Mouse (Mus musculus) lung, postnatal 0 days (tissue): ENCODE measurements at regions not wholly inside any gene's neighbourhood (a gene's known extent, or its start where the extent isn't known, plus 50 kb on each side); places are given as distances from the start of the nearest gene placed in this dataset.
A peak's percentile ranks its signal among the peaks of the same experiment; 100 is the strongest.

ENCODE experiments used
- ATAC-seq: fragments of 200-750 bp; cut with Nextera tagmentation; 2 replicates; pipeline ENCODE4 v1.8.0; 2017; ENCODE audit warnings: moderate library complexity
- DNase-seq: peaks from one replicate; pipeline ENCODE4 v3.0.0-alpha.2; 2016; ENCODE audit warnings: low spot score
- H3K27ac ChIP-seq: fragments of 300-500 bp; sonication (generic); 2 replicates; pipeline ENCODE4 v1.5.1; 2014; ENCODE audit warnings: antibody characterized with exemption, mild to moderate bottlenecking, low read length, mixed read lengths
- H3K27me3 ChIP-seq: fragments of 300-500 bp; sonication (generic); replicated peaks from 2 replicates; pipeline ENCODE4 v1.6.1; 2014; ENCODE audit warnings: low read length, mixed read lengths; ENCODE audit not compliant: insufficient read depth
- H3K36me3 ChIP-seq: fragments of 300-500 bp; sonication (generic); 2 replicates; pipeline ENCODE4 v1.6.1; 2014; ENCODE audit warnings: low read length, mixed read lengths; ENCODE audit not compliant: insufficient read depth
- H3K4me1 ChIP-seq: fragments of 300-500 bp; sonication (generic); 2 replicates; pipeline ENCODE4 v1.6.1; 2014; ENCODE audit warnings: antibody characterized with exemption, low read depth, low read length, mixed read lengths; ENCODE audit not compliant: insufficient read depth
- H3K4me2 ChIP-seq: fragments of 300-500 bp; sonication (generic); replicated peaks from 2 replicates; pipeline ENCODE4 v1.6.1; 2014; ENCODE audit warnings: low read depth, mild to moderate bottlenecking, low read length, moderate library complexity, mixed read lengths
- H3K4me3 ChIP-seq: fragments of 300-500 bp; sonication (generic); 2 replicates; pipeline ENCODE4 v1.5.1; 2014; ENCODE audit warnings: low read depth, low read length
- H3K9ac ChIP-seq: fragments of 300-500 bp; sonication (generic); replicated peaks from 2 replicates; pipeline ENCODE4 v1.6.1; 2014; ENCODE audit warnings: low read depth, mild to moderate bottlenecking
- H3K9me3 ChIP-seq: fragments of 300-500 bp; sonication (generic); 2 replicates; pipeline ENCODE4 v1.6.1; 2016; ENCODE audit warnings: low read length, mixed read lengths
- CTCF ChIP-seq: IDR thresholded peaks from 2 replicates; pipeline ENCODE4 v1.5.1; 2016; ENCODE audit warnings: antibody characterized with exemption, mild to moderate bottlenecking
- EP300 ChIP-seq: IDR thresholded peaks from 2 replicates; pipeline ENCODE4 v1.6.1; 2016; ENCODE audit warnings: antibody characterized with exemption, mild to moderate bottlenecking, control low read depth
- WGBS: fragments of 180-500 bp; shearing (Covaris S2); extraction: QIAGEN DNeasy Blood & Tissue Kit; methylation state at CpG from one replicate; pipeline ENCODE4 v1.1.7; 2014; 5-methylcytosine and 5-hydroxymethylcytosine counted together

GRCm38 (mm10) chr13:5725984-5726383 is 135.3 kb upstream of the Klf6 start:
- 46% methylated on average over 4 of the region's 4 CpGs for WGBS
- DNase-seq: peak; percentile 27
- no peaks in the 10 kb centered on the region for H3K9me3 ChIP-seq
- no peak for ATAC-seq
- H3K36me3 ChIP-seq: no peaks in the 10 kb centered on the region
- no peaks in the 10 kb centered on the region for H3K4me1 ChIP-seq
- no peak for TF ChIP-seq CTCF
- no peak for TF ChIP-seq EP300
- no peak overlapping the region for H3K4me3 ChIP-seq
- H3K27ac ChIP-seq: no peak overlapping the region
- H3K9ac ChIP-seq: no peak overlapping the region
- H3K27me3 ChIP-seq: no peaks in the 10 kb centered on the region
- H3K4me2 ChIP-seq: no peak overlapping the region

- TF ChIP-seq EP300 (no peak), CTCF (no peak)
- no peak overlapping the region for H3K27ac ChIP-seq
- H3K4me1 ChIP-seq: no peaks in the 10 kb centered on the region
- H3K4me2 ChIP-seq: no peak overlapping the region
- no peaks in the 10 kb centered on the region for H3K9me3 ChIP-seq
- H3K36me3 ChIP-seq: no peaks in the 10 kb centered on the region
- ATAC-seq (no peak), DNase-seq (no peak)
- WGBS: 69% methylated on average over 1 of the region's 1 CpGs
- no peak overlapping the region for H3K9ac ChIP-seq
- H3K4me3 ChIP-seq: no peak overlapping the region
- H3K27me3 ChIP-seq: no peaks in the 10 kb centered on the region
Observed at GRCm38 (mm10) chr13:5726446-5726845, 134.8 kb upstream of the Klf6 start.

- no peak for ATAC-seq
Observed at GRCm38 (mm10) chr13:5728172-5728571, 133.1 kb upstream of the Klf6 start.

GRCm38 (mm10) chr13:5728808-5729207 is 132.5 kb upstream of the Klf6 start:
- no peak for ATAC-seq
- Histone ChIP-seq H3K4me1 (no peaks in the 10 kb centered on the region), H3K36me3 (no peaks in the 10 kb centered on the region), H3K9ac (no peak overlapping the region), H3K9me3 (no peaks in the 10 kb centered on the region), H3K27me3 (no peaks in the 10 kb centered on the region), H3K27ac (no peak overlapping the region), H3K4me2 (no peak overlapping the region), H3K4me3 (no peak overlapping the region)
- no peak for TF ChIP-seq CTCF
- no peak for TF ChIP-seq EP300
- 63% methylated on average over 1 of the region's 1 CpGs for WGBS
- DNase-seq: no peak

More at GRCm38 (mm10) chr13:5728172-5728571, 133.1 kb upstream of the Klf6 start:
- no peak overlapping the region for H3K4me3 ChIP-seq
- no peaks in the 10 kb centered on the region for H3K27me3 ChIP-seq
- no peak for DNase-seq
- H3K36me3 ChIP-seq: no peaks in the 10 kb centered on the region
- WGBS: 89% methylated on average over 2 of the region's 2 CpGs
- H3K4me1 ChIP-seq: no peaks in the 10 kb centered on the region
- no peak overlapping the region for H3K27ac ChIP-seq
- H3K4me2 ChIP-seq: no peak overlapping the region
- no peak overlapping the region for H3K9ac ChIP-seq
- H3K9me3 ChIP-seq: no peaks in the 10 kb centered on the region
- TF ChIP-seq CTCF: no peak
- no peak for TF ChIP-seq EP300

- DNase-seq (no peak), ATAC-seq (no peak)
- TF ChIP-seq CTCF (no peak), EP300 (no peak)
- H3K9me3 ChIP-seq: no peaks in the 10 kb centered on the region
- H3K9ac ChIP-seq: no peak overlapping the region
- 76% methylated on average over 6 of the region's 6 CpGs for WGBS
- H3K27ac ChIP-seq: no peak overlapping the region
- no peak overlapping the region for H3K4me2 ChIP-seq
- H3K4me1 ChIP-seq: no peaks in the 10 kb centered on the region
- H3K36me3 ChIP-seq: no peaks in the 10 kb centered on the region
- no peak overlapping the region for H3K4me3 ChIP-seq
- H3K27me3 ChIP-seq: no peaks in the 10 kb centered on the region
Observed at GRCm38 (mm10) chr13:5729426-5730068, 131.7 kb upstream of the Klf6 start.

- H3K27me3 ChIP-seq: no peaks in the 10 kb centered on the region
- WGBS: 86% methylated on average over 1 of the region's 1 CpGs
- no peak overlapping the region for H3K9ac ChIP-seq
- H3K27ac ChIP-seq: no peak overlapping the region
- no peak for ATAC-seq
- DNase-seq: no peak
- H3K4me3 ChIP-seq: no peak overlapping the region
- no peaks in the 10 kb centered on the region for H3K4me1 ChIP-seq
- no peak overlapping the region for H3K4me2 ChIP-seq
- TF ChIP-seq CTCF: no peak
- TF ChIP-seq EP300: no peak
- H3K36me3 ChIP-seq: no peaks in the 10 kb centered on the region
- H3K9me3 ChIP-seq: no peaks in the 10 kb centered on the region
Observed at GRCm38 (mm10) chr13:5732206-5732605, 129.1 kb upstream of the Klf6 start.
